Mouse (Mus musculus): ENCODE data around the gene Myh10.

DNA sequence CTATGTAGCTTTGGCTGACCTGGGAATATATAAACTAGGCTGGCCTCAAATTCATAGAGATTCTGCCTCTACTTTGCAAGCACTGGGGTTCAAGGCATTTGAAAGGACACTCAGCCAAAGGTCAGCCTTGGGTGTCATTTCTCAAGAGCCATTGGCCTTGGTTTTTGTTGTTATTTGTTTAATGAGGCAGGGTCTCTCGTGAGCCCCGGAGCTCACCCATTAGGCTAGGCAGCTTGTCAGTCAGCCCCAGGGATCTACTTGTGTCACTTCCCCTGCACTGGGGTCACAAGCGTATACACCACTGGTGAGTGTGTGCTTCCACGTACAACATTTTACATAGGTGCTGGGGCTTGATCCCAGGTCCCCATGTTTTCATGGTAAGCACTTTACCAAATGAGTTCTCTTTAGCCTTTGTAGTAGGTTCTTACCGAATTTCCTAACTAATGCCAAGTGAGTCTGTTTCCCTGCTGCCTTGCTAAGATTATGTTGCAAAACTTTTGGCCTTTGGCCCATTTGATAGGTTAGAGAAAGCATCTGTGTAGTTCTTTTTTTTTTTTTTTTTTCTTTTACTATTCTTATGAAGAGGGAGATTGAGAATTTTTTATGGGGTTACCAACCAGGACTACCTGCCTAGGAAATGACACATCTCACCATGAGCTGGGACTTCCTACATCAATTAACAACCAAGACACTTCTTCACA, 18.9 kb upstream of the Myh10 start:
- TF ChIP-seq CTCF (IDR thresholded peaks at IDR 0.05; ENCODE audit: borderline replicate concordance, insufficient read depth, low read depth, low read length) (no peak), POLR2A (IDR thresholded peaks at IDR 0.05; ENCODE audit: borderline replicate concordance, insufficient read depth, low read length) (no peak)

Data from cerebellum, adult 2 months (tissue).